9 mouse cellular contexts compared by ENCODE assay signal in genomic region chr2:159443581-159443980, GRCm38 (mm10).
DNase-seq lines count a peak whose midpoint lies in the region; ATAC-seq and TF ChIP-seq lines count a peak whose summit lies in the region.
"Had no signal": no experiment of that assay in that cellular context is flagged by ENCODE, and none has a peak within 500 bp of the region (broad histone marks: within the 10 kb centered on the region; RNA-seq: fewer than 3 reads in every experiment).

No protein-coding gene starts in this region.

- TF ChIP-seq CTCF in CH12.LX (conservative IDR thresholded peaks at IDR 0.05 in 1 of 2, IDR thresholded peaks at IDR 0.05 in 1 of 2; ENCODE audit: low read depth in 2 of 2, low read length in 2 of 2), result peak in 1 of 2 experiments; percentile 62; a peak in 3 of 4 replicates
- TF ChIP-seq CTCF in layer of hippocampus, adult 2 months (conservative IDR thresholded peaks at IDR 0.05), result peak; percentile 79
- TF ChIP-seq CTCF in stomach, postnatal 0 days (IDR thresholded peaks at IDR 0.05; ENCODE audit: low read depth), result peak; percentile 62

- in situ Hi-C loops in CH12.LX (cut with MboI; ENCODE audit: low pct_ligation_motif_present, low pct_unique_long_range_greater_than_20kb, low sequenced_read_pairs), result no loop called here

- peak; percentile 29 to 40 for DNase-seq in heart, postnatal 10 days
- DNase-seq in CH12.LX (ENCODE audit: extremely low read depth) (peak; percentile 31), adipocyte (ENCODE audit: low spot score) (peak; percentile 11)
- DNase-seq in layer of hippocampus, adult 2 months (ENCODE audit: low spot score in 2 of 2), result peak in 1 of 2 experiments; percentile 40
- DNase-seq in stomach, postnatal 0 days (ENCODE audit: low spot score), result no peak
- DNase-seq in urinary bladder, adult 18-20 months (ENCODE audit: low spot score in 2 of 2), result no peak
- DNase-seq: liver, embryonic 13.5 days had no signal

- peak; percentile 41 for TF ChIP-seq RAD21 in CH12.LX (IDR thresholded peaks at IDR 0.05; ENCODE audit: low read depth, low read length)

- H3K4me3 ChIP-seq in heart, embryonic 11.5 days (ENCODE audit: low read depth, low read length), result no peak overlapping the region
- no peak overlapping the region for H3K4me3 ChIP-seq in CH12.LX (replicated peaks in 1 of 3; ENCODE audit: low read depth in 2 of 3, low read length in 2 of 3, poor library complexity in 1 of 3)
- H3K4me3 ChIP-seq in layer of hippocampus, adult 2 months, result no peak overlapping the region
- H3K4me3 ChIP-seq in stomach, postnatal 0 days (ENCODE audit: low read depth, low read length), result no peak overlapping the region
- H3K4me3 ChIP-seq: liver, embryonic 13.5 days had no signal

- no peak for TF ChIP-seq POLR2A in CH12.LX (IDR thresholded peaks at IDR 0.05; ENCODE audit: low read depth, low read length)

- no peaks in the 10 kb centered on the region for H3K9me3 ChIP-seq in heart, embryonic 11.5 days (replicated peaks; ENCODE audit: control insufficient read depth, low read length)
- H3K9me3 ChIP-seq in CH12.LX (replicated peaks; ENCODE audit: low read length), result no peaks in the 10 kb centered on the region
- no peaks in the 10 kb centered on the region for H3K9me3 ChIP-seq in stomach, postnatal 0 days (ENCODE audit: control insufficient read depth, low read length)
- H3K9me3 ChIP-seq: liver, embryonic 13.5 days had no signal

- no peaks in the 10 kb centered on the region for H3K79me2 ChIP-seq in CH12.LX (replicated peaks; ENCODE audit: control insufficient read depth, extremely low read depth, insufficient read depth, poor library complexity, severe bottlenecking)

- TF ChIP-seq EP300 in CH12.LX (IDR thresholded peaks at IDR 0.05; ENCODE audit: low read length), result no peak
- TF ChIP-seq EP300 in stomach, postnatal 0 days (optimal IDR thresholded peaks at IDR 0.05), result no peak

- dilution Hi-C loops in CH12.LX (cut with MboI; ENCODE audit: extremely low pct_ligation_motif_present, extremely low pct_unique_long_range_greater_than_20kb, low sequenced_read_pairs), result no loop called here

- 24% methylated on average over 8 of the region's 8 CpGs for WGBS in heart, embryonic 11.5 days (ENCODE audit: insufficient replicate concordance)
- WGBS in stomach, postnatal 0 days, result 29% methylated on average over 8 of the region's 8 CpGs

- no peak overlapping the region for H3K4me2 ChIP-seq in heart, embryonic 11.5 days
- 0 out of 2 replicates have a peak overlapping the region, but pooled peaks have one; percentile 8 for H3K4me2 ChIP-seq in CH12.LX (ENCODE audit: insufficient read depth, low read depth, poor library complexity, severe bottlenecking)
- no peak overlapping the region for H3K4me2 ChIP-seq in stomach, postnatal 0 days (replicated peaks; ENCODE audit: low read depth)
- H3K4me2 ChIP-seq: liver, embryonic 13.5 days had no signal

- H3K9ac ChIP-seq in heart, embryonic 11.5 days (ENCODE audit: low read depth, low read length), result no peak overlapping the region
- no peak overlapping the region for H3K9ac ChIP-seq in CH12.LX (ENCODE audit: insufficient read depth, low read depth)
- H3K9ac ChIP-seq in stomach, postnatal 0 days (ENCODE audit: low read length), result no peak overlapping the region
- H3K9ac ChIP-seq: liver, embryonic 13.5 days had no signal

- no peaks in the 10 kb centered on the region for H3K36me3 ChIP-seq in heart, embryonic 11.5 days (ENCODE audit: control insufficient read depth, insufficient read depth, low read length)
- no peaks in the 10 kb centered on the region for H3K36me3 ChIP-seq in CH12.LX (replicated peaks in 1 of 2; ENCODE audit: control insufficient read depth in 1 of 2, insufficient read depth in 1 of 2, low read length in 1 of 2)
- no peaks in the 10 kb centered on the region for H3K36me3 ChIP-seq in stomach, postnatal 0 days (ENCODE audit: control insufficient read depth, insufficient read depth, low read length)
- H3K36me3 ChIP-seq: liver, embryonic 13.5 days had no signal

- no peaks in the 10 kb centered on the region for H3K4me1 ChIP-seq in heart, embryonic 11.5 days (ENCODE audit: control insufficient read depth, insufficient read depth, low read length)
- H3K4me1 ChIP-seq in CH12.LX (ENCODE audit: control insufficient read depth in 1 of 2, insufficient read depth in 2 of 2), result no peaks in the 10 kb centered on the region
- no peaks in the 10 kb centered on the region for H3K4me1 ChIP-seq in stomach, postnatal 0 days (replicated peaks; ENCODE audit: control insufficient read depth, insufficient read depth)
- H3K4me1 ChIP-seq: liver, embryonic 13.5 days had no signal

- no peak overlapping the region for H3K27ac ChIP-seq in heart, embryonic 11.5 days (ENCODE audit: low read depth, low read length)
- H3K27ac ChIP-seq in CH12.LX (ENCODE audit: insufficient read depth, low read depth), result no peak overlapping the region
- H3K27ac ChIP-seq in layer of hippocampus, adult 2 months, result no peak overlapping the region
- no peak overlapping the region for H3K27ac ChIP-seq in stomach, postnatal 0 days (replicated peaks)
- H3K27ac ChIP-seq: liver, embryonic 13.5 days had no signal

- no peak for ATAC-seq in heart, embryonic 11.5 days (replicated peaks; ENCODE audit: insufficient number of reproducible peaks, low FRiP score, low TSS enrichment)
- ATAC-seq in stomach, postnatal 0 days (ENCODE audit: low FRiP score, low TSS enrichment), result no peak
- no peak for ATAC-seq in erythroblast, adult 5-6 weeks (replicated peaks; ENCODE audit: low FRiP score, poor library complexity, severe bottlenecking)

- intact Hi-C loops in heart, postnatal 10 days (cut with DNase I), result no loop called here

- H3K27me3 ChIP-seq in heart, embryonic 11.5 days (ENCODE audit: control insufficient read depth, insufficient read depth, low read length), result no peaks in the 10 kb centered on the region
- peaks cover 13% of the 10 kb centered on the region for H3K27me3 ChIP-seq in CH12.LX (replicated peaks)
- no peaks in the 10 kb centered on the region for H3K27me3 ChIP-seq in stomach, postnatal 0 days (ENCODE audit: control insufficient read depth, insufficient read depth, low read length)
- H3K27me3 ChIP-seq: liver, embryonic 13.5 days had no signal

TF ChIP-seq in CH12.LX, 34 proteins besides CTCF, POLR2A, EP300 and RAD21:
- peak; percentile 47 for TF ChIP-seq SMC3 (IDR thresholded peaks at IDR 0.05; ENCODE audit: low read depth, low read length)
- no peak for TF ChIP-seq UBTF (IDR thresholded peaks at IDR 0.05; ENCODE audit: low read depth, low read length)

Comparison
In these comparisons a context has a peak if more than half of its experiments do, and no peak if none do; other contexts are left out.
1. DNase-seq: peak in heart, postnatal 10 days (2 of 2), CH12.LX (single experiment) and adipocyte (single experiment); none in stomach, postnatal 0 days (single experiment) and urinary bladder, adult 18-20 months (0 of 2).